Mouse (Mus musculus) gastrocnemius, postnatal 36 days (tissue): Measurements from ENCODE around the gene Sbk2. TPM values are rescaled to one million over a fixed set of nuclear protein-coding genes. Genes with fewer than 3 reads are reported as not detected.
"Not testable (repeated sequence)": the region's sequence is repeated elsewhere in the genome, so short reads cannot be mapped to it uniquely, and the experiment has no call there.

ENCODE experiments used
- DNase-seq, 2 experiments: peaks; one replicate each; pipeline ENCODE4 v3.0.0; 2022
- intact Hi-C: fragments of 180-260 bp; cut with DNase I; formaldehyde crosslinking; loops from one replicate; pipeline ENCODE4 v1.15.1; 2025
- long read RNA-seq, 2 experiments: library from polyadenylated mRNA; stranded (forward); transcript quantifications; one replicate each; pipeline ENCODE4 v2.0.0; 2021
- total RNA-seq, 2 experiments: library from RNA; stranded (reverse); gene quantifications; 2 replicates each; pipeline ENCODE4 v1.2.3; 2021

Sbk2 gene
- total RNA-seq, result 10 to 100 TPM; 30.5 to 35.8 TPM
- long read RNA-seq, experiment 1, transcript Sbk2-202 (4 exons, 2,236 nt), result major isoform, 12 of 24 reads
- long read RNA-seq, experiment 1, transcript Sbk2-201 (4 exons, 1,139 nt), result minor isoform, 5 of 24 reads
- long read RNA-seq, experiment 1, partial matches to known transcripts, result 1 of 24 reads
- long read RNA-seq, experiment 1, other reads (novel, unspliced or antisense), result 6 of 24 reads
- long read RNA-seq, experiment 2, transcript Sbk2-202 (4 exons, 2,236 nt), result major isoform, 27 of 42 reads
- long read RNA-seq, experiment 2, transcript Sbk2-201 (4 exons, 1,139 nt), result minor isoform, 6 of 42 reads
- long read RNA-seq, experiment 2, partial matches to known transcripts, result 2 of 42 reads
- long read RNA-seq, experiment 2, other reads (novel, unspliced or antisense), result 7 of 42 reads

DNA sequence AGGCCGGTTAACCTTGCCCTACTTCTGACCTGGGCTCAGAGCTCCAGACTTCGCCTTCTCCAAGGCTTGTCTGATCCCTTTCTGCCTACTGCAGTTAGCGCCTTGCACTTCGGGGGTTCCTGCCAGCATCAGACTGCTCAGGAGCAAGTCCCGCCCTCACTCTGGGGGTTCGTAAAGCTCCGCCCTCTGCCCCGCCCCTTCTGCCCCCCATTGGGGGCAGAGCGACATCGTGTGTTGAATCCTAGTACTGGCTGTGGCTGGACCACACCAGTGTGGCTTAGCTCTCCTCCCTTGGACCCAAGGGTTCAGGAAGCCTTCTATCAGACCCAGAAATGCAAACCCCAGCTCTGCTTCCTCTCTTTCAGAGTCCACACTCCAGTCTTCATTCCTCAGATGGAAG lies at the start of gene Sbk2:
Sbk2 (minus strand) TSS at position 135 of the 400 bp plus-strand sequence.
- peak; percentile 80 to 86 for DNase-seq
- intact Hi-C loops, result loop anchor here (1.0 kb wide), 1 partner anchor 21 kb away; no protein-coding TSS in a partner anchor

DNA sequence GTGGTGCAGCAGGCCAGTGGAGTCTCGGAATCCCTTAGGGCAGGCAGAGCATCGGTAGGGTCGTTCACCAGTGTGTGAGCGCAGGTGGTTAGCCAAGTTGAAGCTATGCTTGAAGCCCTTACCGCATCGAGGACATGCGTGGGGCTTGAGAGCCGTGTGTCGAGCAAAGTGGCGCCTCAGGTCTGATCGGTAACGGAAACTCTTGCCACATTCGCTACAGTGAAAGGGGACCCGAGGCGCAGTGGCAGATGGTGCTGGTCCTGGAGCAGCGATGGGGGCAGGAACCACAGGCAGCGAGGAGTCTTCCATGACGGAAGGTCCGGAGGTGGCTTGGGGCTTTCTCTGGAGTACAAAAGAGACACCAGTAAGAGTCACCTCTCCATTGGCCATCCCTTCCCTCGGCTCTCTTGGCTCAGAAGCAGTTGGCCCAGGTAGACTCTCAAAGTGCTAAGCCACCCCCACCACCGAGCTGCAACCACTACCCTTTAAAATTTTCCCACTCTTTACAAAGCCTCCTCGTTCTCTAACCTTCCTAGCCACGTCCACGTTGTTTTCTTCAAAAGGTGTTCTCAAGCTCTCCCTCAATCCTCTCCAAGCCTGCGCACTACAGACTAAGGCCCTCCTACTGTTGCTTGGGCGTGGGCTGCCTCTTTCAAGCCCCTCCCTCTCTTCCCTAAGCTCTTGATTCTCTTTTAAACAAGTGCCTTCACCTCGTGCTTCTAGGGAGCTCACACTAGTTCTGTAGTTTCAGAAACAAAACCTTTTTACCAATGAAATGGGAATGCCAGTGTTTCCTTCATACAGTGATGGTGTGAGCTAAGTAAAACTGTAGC lies 48.7 kb upstream of the Sbk2 start:
- DNase-seq, result no peak
- intact Hi-C loops, result no loop called here

DNA sequence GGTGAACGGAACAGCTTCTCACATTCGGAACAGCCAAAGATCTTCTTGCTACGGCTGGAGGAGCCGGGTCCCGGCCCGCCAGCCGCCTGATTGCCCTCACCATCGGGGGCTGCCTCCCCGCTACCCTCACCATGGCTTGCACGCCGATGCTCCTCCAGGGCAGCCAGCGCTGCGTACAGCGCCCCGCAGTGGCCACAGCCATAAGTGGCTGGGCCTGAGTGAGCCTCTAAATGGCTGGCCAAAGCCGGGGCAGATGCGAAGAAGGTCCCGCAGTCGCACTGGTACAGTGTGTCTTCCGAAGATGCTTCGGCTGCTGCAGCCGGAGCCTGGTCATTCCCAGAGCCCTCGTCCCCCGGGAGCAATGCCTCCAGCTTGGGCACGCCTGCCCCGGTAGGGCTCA lies 44.0 kb upstream of the Sbk2 start:
- intact Hi-C loops, result loop anchor here (5.0 kb wide), 1 partner anchor 44 kb away; the partner anchor contains the start of gene Zfp580
- DNase-seq, result no peak

DNA sequence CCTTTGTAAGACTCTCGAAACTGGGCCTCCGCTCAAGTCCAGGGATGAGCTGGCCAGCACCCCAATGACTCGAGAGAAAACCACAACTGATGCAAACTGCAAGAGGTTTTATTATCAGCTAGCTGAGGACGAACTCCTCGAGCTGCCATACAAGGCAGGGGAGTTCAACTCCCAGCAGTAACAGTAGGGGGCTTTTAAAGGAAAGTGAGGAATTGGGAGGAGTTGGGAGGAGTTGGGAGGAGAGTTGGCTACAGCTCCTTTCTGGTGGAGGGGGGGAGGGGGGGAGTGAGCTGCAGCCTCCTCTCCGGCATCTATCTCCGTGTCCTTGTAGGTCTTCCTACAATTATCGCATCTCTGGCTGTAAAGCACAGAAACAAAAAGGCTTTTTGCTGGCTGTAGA lies 38.7 kb upstream of the Sbk2 start:
- intact Hi-C loops, DNase-seq: not testable (repeated sequence)

DNA sequence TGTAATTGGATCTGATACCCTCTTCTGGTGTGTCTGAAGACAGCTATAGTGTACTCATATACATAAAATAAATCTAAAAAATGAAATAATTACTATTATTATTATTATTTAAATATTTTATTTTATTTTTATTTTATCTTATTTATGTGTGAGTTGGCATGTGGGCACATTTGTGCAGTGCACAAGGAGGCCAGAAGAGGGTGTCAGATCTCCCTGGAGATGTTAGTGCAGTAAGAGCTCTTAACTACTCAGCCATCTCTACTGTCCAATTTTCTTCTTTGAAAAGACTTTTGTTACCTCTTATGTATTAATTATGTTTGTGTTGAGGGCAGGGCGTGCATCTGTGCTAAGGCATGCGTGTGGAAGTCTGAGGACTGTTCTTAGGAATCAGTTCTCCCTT lies 35.7 kb upstream of the Sbk2 start:
- intact Hi-C loops, result no loop called here

DNA sequence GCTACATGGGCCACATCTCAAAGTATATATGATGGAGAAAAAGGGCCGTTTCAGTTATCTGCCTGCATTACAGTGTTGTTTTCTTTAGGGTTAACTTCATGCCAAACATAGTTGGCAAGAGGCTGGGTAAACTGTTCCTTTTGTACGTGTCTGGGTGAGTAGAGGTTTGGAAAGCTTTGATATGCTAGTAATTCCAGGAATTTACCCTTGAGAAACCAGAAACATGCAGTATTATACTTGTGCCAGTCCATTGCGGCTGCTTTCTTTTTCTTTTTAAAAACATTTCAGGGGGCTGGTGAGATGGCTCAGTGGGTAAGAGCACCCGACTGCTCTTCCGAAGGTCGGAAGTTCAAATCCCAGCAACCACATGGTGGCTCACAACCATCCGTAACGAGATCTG lies 32.7 kb upstream of the Sbk2 start:
- intact Hi-C loops, result no loop called here

More for the DNA sequence above, 35.7 kb upstream of the Sbk2 start:
- no peak for DNase-seq

DNA sequence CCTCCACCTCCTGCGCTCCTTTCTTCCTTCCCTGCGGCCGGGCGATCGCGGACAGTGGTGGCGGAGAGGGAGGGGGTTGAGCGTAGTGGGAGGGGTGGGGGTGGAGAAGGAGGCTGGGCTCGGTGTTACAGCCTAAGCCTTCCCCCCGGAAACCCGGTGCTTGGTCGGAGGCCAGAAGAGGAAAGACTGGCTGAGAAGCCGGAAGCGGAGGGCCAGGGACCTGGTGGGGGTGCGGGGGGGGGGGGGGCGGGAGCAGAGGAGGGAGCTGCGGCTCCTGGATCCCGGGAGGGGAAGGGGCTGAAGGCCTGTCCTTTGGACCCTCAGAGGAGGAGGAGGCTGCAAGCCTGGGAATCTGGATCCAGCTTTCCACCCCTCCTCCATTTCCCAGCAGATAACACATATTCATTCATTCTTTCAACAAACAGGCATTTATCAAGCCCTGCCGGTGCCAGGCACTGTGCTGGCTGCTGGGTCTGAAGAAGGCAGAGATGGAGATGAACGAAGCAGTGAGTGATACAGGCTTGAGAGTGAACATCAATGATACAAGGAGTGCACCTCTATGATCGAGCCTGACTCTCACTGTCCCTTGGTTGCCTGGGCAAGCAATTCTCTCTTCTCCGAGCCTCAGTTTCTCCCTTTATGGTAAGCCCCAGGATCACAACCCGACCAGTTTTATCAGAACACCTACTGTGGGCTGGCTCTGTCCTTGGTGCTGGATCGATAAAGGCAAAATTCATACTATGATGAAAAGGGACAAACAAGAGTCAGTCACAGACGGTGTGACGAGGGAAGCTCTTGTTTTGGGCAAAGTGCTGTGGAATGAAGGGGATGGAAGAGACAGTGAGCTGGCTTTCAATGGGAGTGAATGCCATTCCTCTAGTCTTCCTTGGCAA lies 32.0 kb upstream of the Sbk2 start, which contains the start of gene Zfp579:
Zfp579 (minus strand) TSS at position 156 of the 893 bp plus-strand sequence.
- peak; percentile 93 to 94 for DNase-seq
- intact Hi-C loops, result no loop called here

More for the DNA sequence above, 32.7 kb upstream of the Sbk2 start:
- no peak for DNase-seq

DNA sequence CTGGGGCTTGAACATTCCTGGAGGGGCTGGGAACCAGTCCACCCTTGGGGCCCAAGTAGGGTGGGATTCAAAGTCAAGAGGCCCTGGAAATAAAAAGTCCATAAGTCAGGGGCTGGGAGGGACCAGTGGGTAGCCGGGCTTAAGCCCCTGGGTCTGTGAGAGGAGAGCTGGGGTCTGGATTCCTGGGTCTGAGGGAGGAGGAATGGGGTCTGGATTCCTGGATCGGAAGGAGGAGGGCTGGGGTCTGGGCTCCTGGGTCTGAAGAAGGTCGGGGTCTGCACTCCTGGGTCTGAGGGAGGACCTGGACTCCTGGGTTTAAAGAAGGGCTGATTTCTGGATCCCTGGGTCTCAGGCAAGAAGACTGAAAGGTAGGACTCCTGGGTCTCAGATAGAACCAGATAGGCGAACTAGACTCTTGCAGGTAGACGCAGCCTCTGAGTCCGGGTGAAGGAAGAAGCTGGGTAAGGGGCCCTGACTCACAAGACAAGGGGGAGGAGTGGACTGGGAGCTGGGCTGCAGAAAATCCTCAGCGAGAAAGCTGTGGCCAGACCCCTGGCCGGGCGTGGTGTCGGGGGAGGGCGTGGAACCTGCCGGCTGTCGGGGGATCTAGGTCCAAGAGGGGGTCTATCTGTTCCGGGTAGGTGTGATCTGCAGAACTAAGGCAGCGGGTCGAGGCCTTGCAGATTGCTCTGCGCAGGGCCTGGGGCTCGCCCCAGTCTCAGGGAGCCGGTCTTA lies 31.2 kb upstream of the Sbk2 start:
- DNase-seq, result no peak
- intact Hi-C loops, result no loop called here

DNA sequence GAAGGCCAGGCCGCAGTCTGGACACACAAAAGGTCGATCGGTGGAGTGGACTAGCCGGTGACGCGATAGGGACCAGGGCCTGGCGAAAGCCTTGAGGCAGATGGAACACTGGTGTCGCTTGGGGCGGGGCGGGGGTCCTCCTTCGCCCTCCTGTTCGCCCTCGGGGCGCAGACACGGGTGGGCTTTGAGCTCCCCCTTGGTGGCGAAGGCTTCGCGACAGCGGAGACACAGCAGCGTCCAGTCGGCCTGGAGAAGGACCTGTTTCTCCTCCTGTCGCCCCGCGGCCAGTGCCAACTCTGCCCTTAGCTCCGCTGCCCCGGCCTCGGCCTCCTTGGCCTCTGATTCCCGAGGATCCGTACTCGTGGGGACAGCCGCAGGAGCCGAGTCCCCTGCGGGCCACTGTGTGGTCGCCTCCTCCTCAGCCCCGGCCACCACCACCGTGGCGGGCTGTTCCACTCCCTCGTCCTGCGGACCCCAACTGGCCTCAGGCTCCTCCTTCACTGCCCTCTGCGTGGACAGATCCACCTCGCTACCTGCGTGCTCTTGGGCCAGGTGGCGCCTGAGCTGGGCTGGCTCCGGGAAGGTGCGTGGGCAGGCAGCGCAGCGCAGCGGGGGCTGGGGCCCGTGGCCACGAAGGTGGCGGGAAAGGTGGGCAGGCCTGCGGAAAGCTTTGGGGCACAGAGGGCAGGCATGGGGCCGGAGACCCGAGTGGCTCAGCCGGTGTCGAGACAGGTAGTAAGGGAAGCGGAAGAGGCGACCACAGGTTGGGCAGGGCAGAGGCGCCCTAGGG lies 30.0 kb upstream of the Sbk2 start:
- no peak for DNase-seq
- intact Hi-C loops, result no loop called here

DNA sequence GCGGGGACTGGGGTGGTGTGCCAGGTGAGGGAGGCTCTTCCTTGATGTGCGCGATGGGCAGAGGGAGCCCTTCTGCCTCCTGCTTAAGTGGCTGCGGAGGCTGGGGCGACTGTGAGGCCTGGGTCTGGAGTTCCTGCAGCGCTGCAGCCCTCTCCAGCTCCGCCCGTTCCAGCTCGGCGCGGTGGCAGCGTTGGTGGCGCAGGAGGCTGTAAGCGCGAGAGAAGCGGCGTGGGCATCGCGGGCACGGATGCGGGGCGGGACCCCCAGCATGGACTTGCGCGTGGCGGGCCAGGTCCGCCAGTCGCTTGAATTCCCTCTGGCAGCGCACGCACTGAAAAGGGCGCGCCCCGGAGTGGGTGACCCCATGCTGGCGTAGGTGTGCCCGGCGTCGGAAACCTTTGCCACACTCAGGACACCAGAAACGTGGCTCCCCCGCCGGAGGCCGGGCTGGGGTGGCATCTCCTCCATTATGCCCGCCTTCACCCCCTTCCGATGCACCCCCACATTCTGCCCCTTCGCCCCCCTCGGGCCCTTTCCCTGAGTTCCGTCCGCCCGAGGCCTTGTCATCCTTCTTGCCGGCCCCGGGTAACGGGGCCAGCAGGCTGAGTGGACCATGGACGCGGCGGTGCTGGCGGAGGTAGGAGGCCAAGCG lies 29.3 kb upstream of the Sbk2 start:
- intact Hi-C loops, result no loop called here
- no peak for DNase-seq

DNA sequence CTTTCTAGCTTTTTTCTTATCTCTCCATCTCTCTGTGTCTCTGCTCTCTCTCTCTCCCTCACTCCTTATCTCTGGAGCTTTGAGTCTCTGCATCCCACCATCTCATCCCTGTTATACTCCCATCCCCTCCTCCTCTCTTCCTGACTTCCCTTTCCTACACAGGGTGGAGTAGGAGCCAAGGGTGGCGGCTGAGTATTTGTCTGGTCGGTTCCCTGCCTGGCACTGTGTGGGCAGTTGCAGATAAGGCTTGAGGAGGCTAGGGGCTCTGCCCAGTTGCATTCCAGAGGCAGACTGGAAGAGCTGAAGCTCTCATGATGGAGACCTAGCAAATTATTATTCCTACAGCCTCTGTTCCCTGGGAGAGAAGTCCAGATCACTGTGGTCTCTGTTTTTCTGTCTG lies 24.0 kb upstream of the Sbk2 start:
- intact Hi-C loops, result no loop called here
- no peak for DNase-seq

DNA sequence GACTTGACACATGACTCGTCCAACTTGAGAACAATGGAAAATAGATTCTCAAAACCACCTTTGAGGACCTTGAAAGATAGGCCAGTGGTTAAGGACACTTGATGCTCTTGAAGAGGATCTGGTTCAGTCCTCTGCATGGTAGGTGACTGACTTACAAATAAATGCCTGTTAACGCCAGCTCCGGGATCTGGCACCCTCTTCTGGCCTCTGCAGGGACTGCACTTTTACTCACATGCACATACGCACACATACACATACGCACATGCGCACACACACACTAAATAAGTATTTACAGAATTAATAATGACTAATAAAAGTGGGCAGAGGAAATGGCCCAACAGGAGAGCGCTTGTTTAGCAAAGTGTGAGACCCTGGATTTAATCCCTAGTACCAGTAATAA lies 12.6 kb upstream of the Sbk2 start:
- intact Hi-C loops, result no loop called here
- DNase-seq, result no peak

DNA sequence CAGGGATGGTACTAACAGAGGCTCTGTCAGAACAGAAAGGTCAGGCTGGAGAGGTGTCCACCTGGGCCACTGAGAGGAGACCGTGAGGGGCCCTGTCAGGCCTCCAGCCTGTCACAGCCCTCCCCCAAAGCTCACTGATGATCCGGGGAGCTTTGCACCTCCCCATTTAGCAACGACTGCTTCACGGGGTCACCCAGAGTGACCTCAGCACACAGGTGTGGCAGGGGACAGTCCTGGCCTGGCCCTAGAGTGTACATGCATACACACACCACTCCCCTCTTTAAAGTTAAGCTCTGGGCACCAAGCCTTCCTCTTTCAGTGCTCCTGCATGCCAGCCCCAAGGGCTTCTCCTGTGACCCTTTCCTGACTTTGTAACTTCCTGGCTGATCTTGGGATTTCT lies 11.2 kb upstream of the Sbk2 start:
- DNase-seq, result no peak

DNA sequence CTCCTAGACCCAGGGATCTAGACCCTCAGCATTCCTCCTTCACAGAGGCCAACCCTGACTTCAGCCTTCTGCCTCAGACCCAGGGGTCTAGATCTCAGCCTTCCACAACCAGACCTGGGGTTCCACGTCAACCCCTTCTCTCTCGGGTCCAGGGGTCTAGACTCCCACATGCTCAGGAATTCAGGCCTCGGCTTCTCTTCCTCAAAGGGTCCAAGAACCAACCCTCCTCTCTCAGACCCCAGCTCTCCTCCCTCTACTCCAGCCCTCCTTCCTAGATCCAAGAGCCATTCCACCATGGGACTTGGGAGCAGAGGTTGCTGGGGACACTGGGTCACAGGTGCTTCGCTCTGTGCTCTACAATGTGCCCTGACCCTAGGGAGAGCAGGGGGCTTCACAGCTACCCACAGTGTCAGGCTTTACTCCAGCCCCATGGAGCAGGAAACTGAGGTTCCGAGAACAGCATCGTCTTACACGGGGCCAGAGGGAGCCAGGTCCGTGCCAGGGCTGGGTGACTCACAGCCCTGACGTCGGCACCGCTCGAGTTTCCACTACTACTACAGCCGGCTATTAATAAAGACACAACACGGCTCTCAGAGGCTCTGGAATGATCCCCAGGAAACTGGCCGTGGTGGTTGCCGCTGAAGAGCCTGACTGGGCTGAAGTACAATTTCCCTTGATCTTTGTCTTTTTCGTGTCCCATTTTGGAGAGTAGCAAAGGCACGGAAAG lies 8.3 kb upstream of the Sbk2 start:
- DNase-seq, result peak; percentile 68 to 71
- intact Hi-C loops, result no loop called here

More for the DNA sequence above, 11.2 kb upstream of the Sbk2 start:
- intact Hi-C loops, result no loop called here

DNA sequence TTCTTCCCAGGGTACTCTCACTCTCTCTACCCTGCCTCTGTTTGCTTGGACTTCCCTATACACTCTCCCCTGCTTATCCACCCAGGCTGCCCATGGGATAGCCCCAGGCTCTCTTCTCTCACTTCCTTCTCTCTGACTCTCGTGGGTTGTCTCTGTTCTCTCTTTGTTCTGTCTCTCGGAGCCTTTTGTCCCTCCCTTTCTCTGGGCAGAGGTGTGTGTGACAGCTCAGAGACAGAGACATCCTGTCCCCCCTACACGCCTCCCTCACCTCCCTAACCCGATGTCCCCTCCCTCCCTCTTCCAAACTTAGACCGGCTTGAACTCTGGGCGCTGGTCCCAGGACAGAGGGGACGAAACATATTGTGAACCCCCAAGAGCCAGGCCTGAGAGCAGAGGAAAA lies 7.5 kb upstream of the Sbk2 start:
- intact Hi-C loops, result no loop called here
- DNase-seq, result no peak

DNA sequence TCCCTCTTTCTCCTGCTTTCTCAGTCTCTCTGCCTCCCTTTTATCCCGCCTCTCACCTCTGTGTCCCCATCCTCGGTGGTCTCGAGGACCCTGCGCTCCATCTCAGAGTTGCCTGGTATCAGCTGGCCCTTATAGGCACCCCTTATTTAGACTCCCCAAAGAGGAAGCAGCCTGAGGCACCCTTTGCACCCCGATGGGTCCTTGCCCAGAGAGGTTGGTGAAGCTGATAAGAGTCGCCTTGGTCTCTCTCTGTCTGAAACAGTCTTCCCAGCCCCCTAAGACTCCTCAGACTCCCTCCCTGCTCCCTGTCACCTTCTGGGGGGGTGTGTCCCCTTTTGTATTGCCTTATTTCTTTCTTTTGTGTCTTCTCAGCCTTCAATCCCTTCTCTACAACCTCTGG lies 6.9 kb upstream of the Sbk2 start, which contains the start of gene Sbk3:
Sbk3 (minus strand) TSS at position 101 of the 400 bp plus-strand sequence.
- DNase-seq, result no peak
- intact Hi-C loops, result no loop called here

DNA sequence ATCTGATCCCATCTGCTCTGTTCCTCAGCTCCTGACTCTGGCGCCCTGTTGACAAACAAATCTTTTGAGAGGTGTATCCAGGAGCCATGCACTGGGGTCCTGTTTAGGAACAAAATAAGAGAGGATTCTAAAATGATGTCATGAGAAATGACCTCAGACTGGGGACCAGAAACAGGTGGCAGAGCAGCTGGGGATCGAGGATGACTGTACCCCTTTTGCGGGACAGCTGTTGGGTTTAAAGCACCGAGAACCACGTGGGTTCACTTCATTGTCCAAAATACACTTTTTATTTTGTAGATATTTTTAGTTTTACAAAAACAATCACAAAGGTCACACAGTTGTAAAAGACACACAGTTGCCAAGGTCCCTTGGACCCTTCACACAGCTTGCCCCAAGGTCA lies 782 bp upstream of the Sbk2 start:
- DNase-seq, result no peak
- intact Hi-C loops, result loop anchor here (1.0 kb wide), 1 partner anchor 22 kb away; no protein-coding TSS in a partner anchor

DNA sequence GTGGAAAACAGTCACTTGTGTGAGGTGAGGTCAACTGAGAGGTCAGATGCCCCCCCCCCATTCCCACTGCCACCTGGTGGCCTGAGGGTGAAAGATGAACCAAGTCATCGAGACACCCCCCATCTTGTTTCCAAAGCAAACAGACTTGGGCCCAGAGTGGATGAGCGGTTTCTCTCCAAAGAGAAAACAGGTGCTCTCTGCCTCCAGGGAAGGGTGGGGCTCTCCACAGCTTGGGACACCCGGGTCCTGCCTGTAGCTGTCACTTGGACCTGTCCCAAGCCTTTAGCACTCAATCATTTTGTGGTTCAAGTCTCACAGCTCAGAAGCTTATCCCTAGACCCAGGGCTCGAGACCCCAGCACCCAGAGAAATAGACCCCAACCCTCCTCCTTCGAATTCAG lies 679 bp downstream of the Sbk2 start:
- DNase-seq, result no peak
- intact Hi-C loops, result no loop called here
